Mouse (Mus musculus): ENCODE measurements around the gene Ppp1r14d. TPM values are rescaled to one million over a fixed set of nuclear protein-coding genes. Genes with fewer than 3 reads are reported as not detected.

The Ppp1r14d gene
- polyA plus RNA-seq, 1 experiment = 1.4 TPM

GRCm38 (mm10) chr2:119237210-119237870 lies 7.6 kb upstream of the Ppp1r14d start, which contains the start of gene Spint1:
Gene Spint1, plus strand, starts transcription at chr2:119237362.
- DNase-seq (ENCODE audit: low spot score) = peak; percentile 80

- no peak for DNase-seq (ENCODE audit: low spot score)
Observed at GRCm38 (mm10) chr2:119236682-119237209, 7.0 kb upstream of the Ppp1r14d start.

GRCm38 (mm10) chr2:119209176-119209507 lies 20.6 kb downstream of the Ppp1r14d start:
- no peak for DNase-seq (ENCODE audit: low spot score)

- peak; percentile 86 for DNase-seq (ENCODE audit: low spot score)
Observed at GRCm38 (mm10) chr2:119208344-119209175, 21.1 kb downstream of the Ppp1r14d start, which contains the start of the genes Zfyve19 and Dnajc17. Gene Zfyve19, plus strand, starts transcription at chr2:119208617. Gene Dnajc17, minus strand, starts transcription at chr2:119208795.

- DNase-seq (ENCODE audit: low spot score) = no peak
Observed at GRCm38 (mm10) chr2:119207961-119208343, 21.8 kb downstream of the Ppp1r14d start.

- no peak for DNase-seq (ENCODE audit: low spot score)
Observed at GRCm38 (mm10) chr2:119203871-119204460, 25.7 kb downstream of the Ppp1r14d start.

- DNase-seq (ENCODE audit: low spot score) = no peak
Observed at GRCm38 (mm10) chr2:119202914-119203453, 26.7 kb downstream of the Ppp1r14d start.

GRCm38 (mm10) chr2:119198934-119199333 lies 30.8 kb downstream of the Ppp1r14d start:
- DNase-seq (ENCODE audit: low spot score) = no peak

- no peak for DNase-seq (ENCODE audit: low spot score)
Observed at GRCm38 (mm10) chr2:119198049-119198448, 31.7 kb downstream of the Ppp1r14d start.

- DNase-seq (ENCODE audit: low spot score) = no peak
Observed at GRCm38 (mm10) chr2:119197493-119197892, 32.2 kb downstream of the Ppp1r14d start.

GRCm38 (mm10) chr2:119196316-119197108 lies 33.2 kb downstream of the Ppp1r14d start:
- DNase-seq (ENCODE audit: low spot score) = no peak

GRCm38 (mm10) chr2:119194140-119194539 lies 35.6 kb downstream of the Ppp1r14d start:
- no peak for DNase-seq (ENCODE audit: low spot score)

- DNase-seq (ENCODE audit: low spot score) = no peak
Observed at GRCm38 (mm10) chr2:119190969-119191368, 38.7 kb downstream of the Ppp1r14d start.

- DNase-seq (ENCODE audit: low spot score) = peak; percentile 75
Observed at GRCm38 (mm10) chr2:119189029-119189710, 40.5 kb downstream of the Ppp1r14d start.

- DNase-seq (ENCODE audit: low spot score) = no peak
Observed at GRCm38 (mm10) chr2:119182914-119183313, 46.8 kb downstream of the Ppp1r14d start.

GRCm38 (mm10) chr2:119177384-119177939 lies 52.2 kb downstream of the Ppp1r14d start:
- no peak for DNase-seq (ENCODE audit: low spot score)

GRCm38 (mm10) chr2:119176761-119177160 lies 52.9 kb downstream of the Ppp1r14d start:
- no peak for DNase-seq (ENCODE audit: low spot score)

- no peak for DNase-seq (ENCODE audit: low spot score)
Observed at GRCm38 (mm10) chr2:119175614-119176013, 54.1 kb downstream of the Ppp1r14d start.

- DNase-seq (ENCODE audit: low spot score) = no peak
Observed at GRCm38 (mm10) chr2:119174866-119175265, 54.8 kb downstream of the Ppp1r14d start.

- DNase-seq (ENCODE audit: low spot score) = no peak
Observed at GRCm38 (mm10) chr2:119173991-119174651, 55.6 kb downstream of the Ppp1r14d start, which contains the start of gene Gm14137. Gene Gm14137, plus strand, starts transcription at chr2:119174509.
